Mouse (Mus musculus) frontal cortex, adult 2 months (tissue): Measurements from ENCODE around the gene Tmc5. TPM values are rescaled to one million over a fixed set of nuclear protein-coding genes. Genes with fewer than 3 reads are reported as not detected.

Experiments used
- polyA plus RNA-seq: library from polyadenylated mRNA; depleted of rRNA; stranded (reverse); fragments of >200 nt; gene quantifications from 2 replicates; pipeline ENCODE4 v1.2.3, GENCODE M21; 2012; rRNA removed

The Tmc5 gene
- polyA plus RNA-seq, 1 experiment: 0.10 TPM

Other genes starting within 250 kb of the Tmc5 start
- 54.8 and 81.7 TPM in 2 replicates for gene Syt17, start 149.1 kb upstream of the Tmc5 start, polyA plus RNA-seq
- 2.5 and 3.1 TPM in 2 replicates for gene Itpripl2, start 105.3 kb upstream of the Tmc5 start, polyA plus RNA-seq
- gene Coq7, start 63.9 kb upstream of the Tmc5 start, polyA plus RNA-seq: 68.3 and 72.1 TPM in 2 replicates
- 12.5 and 13.4 TPM in 2 replicates for gene Tmc7, start 12.6 kb upstream of the Tmc5 start, polyA plus RNA-seq
- 371 and 372 TPM in 2 replicates for gene Gde1, start 108.5 kb downstream of the Tmc5 start, polyA plus RNA-seq
- gene Ccp110, start 115.3 kb downstream of the Tmc5 start, polyA plus RNA-seq: 41.8 and 44.2 TPM in 2 replicates
- 67.2 and 68.8 TPM in 2 replicates for gene Vps35l, start 142.9 kb downstream of the Tmc5 start, polyA plus RNA-seq